Mouse (Mus musculus) adrenal gland, adult 10 weeks (tissue): ENCODE measurements around the gene Srsf3. TPM values are rescaled to one million over a fixed set of nuclear protein-coding genes. Genes with fewer than 3 reads are reported as not detected.

Source experiments
- polyA plus RNA-seq: library from polyadenylated mRNA; stranded (reverse); fragments of 350-450 nt; fragmentation: Illumina TruSeq; extraction: RNeasy Lipid Tissue Mini Kit (QIAGEN cat#74804); gene quantifications from one replicate; pipeline ENCODE4 v1.2.3, GENCODE M21; 2014; ENCODE audit warnings: low read depth, low replicate concordance

The Srsf3 gene
- 414 TPM for polyA plus RNA-seq

DNA sequence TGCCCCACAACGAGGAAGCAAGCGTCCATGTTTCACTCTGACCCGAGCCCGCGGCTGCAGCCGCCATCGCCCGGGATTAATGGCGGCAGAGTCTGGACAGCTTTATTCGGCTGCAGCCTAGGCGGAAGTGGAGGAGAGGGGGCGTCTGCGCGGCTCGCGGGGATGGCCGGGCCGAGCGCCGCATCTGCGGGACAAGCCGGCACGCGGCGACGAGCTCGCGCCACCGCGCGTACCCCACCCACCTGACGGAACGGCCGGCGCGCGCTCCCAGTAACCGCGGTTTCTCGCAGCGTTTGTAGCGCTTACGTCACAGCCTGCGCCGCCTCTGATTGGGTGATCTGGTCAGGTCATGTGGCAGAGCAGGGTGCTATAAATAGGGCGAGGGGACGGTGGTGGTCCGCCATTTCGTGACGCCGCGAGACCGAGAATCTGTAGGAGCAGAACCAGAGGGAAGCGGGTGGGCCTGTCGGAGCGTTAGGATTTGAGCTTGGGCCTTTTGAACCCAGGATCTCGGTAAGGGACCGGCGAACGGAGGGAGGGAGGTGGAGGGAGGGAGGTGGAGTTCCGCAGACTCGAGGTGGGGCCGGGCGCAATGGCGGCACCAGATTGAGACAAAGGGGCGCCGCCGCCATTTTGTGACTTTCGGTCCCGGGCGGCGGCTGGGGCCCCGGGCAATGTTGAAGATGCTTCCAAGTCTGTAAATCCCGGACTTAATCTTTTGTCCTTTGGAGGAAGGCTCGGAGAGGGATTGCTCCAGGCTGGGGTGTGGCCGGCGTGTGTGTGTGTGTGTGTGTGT is at the start of gene Srsf3:
Gene Srsf3, plus strand, starts transcription at position 355 of the 796 bp plus-strand sequence.

GRCm38 (mm10) chr17:29007641-29008325 is 24.6 kb upstream of the Srsf3 start, which contains the start of gene Stk38:
Stk38 (minus strand) TSS chr17:29007995.

DNA sequence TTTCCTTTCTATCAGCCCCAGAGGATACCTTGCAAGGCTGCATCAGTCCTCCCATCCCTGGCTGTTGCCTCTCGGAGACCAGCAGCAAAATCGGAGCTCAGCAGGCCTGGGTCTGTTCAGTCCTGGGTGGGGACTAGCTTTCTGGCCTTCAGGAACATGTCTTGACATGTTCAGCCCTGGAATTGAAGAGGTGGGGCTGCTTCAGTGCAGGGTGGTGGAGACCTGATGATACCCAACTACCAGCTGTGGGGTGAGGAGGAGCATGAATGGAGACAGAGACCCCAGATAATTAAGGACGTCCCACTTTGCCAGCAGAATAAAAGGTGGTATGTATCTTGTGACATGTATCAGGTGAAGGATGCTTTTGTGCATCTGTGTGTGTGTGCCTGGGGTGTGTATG is 58.3 kb downstream of the Srsf3 start, which contains the start of gene Cdkn1a:
Gene Cdkn1a, plus strand, starts transcription at position 201 of the 400 bp plus-strand sequence.

Other genes with a start within 250 kb of the Srsf3 start
- 41.6 TPM for gene Brpf3, start 231.5 kb upstream of the Srsf3 start, polyA plus RNA-seq
- gene Pnpla1, start 174.2 kb upstream of the Srsf3 start, polyA plus RNA-seq = not detected
- gene 4930539E08Rik, start 117.3 kb upstream of the Srsf3 start, polyA plus RNA-seq = not detected
- gene Pxt1, start 88.8 kb upstream of the Srsf3 start, polyA plus RNA-seq = not detected
- 42.3 TPM for gene Kctd20, start 80.7 kb upstream of the Srsf3 start, polyA plus RNA-seq
- gene Stk38, start 24.6 kb upstream of the Srsf3 start, polyA plus RNA-seq = 94.6 TPM
- 46.2 TPM for gene Cdkn1a, start 58.3 kb downstream of the Srsf3 start, polyA plus RNA-seq
- not detected for gene Rab44, start 81.5 kb downstream of the Srsf3 start, polyA plus RNA-seq
- gene Cpne5, start 205.5 kb downstream of the Srsf3 start, polyA plus RNA-seq = not detected
- gene Ppil1, start 231.6 kb downstream of the Srsf3 start, polyA plus RNA-seq = 13.9 TPM
- gene BC004004, start 236.2 kb downstream of the Srsf3 start, polyA plus RNA-seq = 103 TPM